Mouse (Mus musculus) stomach, embryonic 15.5 days (tissue): ENCODE measurements around the gene Hoxa9. TPM values are rescaled to one million over a fixed set of nuclear protein-coding genes. Genes with fewer than 3 reads are reported as not detected.

ENCODE experiments used
- ATAC-seq: fragments of 200-750 bp; cut with Nextera tagmentation; 2 replicates; pipeline ENCODE4 v1.8.0; 2017; ENCODE audit warnings: low read depth, moderate number of reproducible peaks, moderate TSS enrichment; ENCODE audit not compliant: insufficient read depth, low FRiP score
- H3K27ac ChIP-seq: fragments of 300-500 bp; sonication (generic); 2 replicates; pipeline ENCODE4 v1.5.1; 2015; ENCODE audit warnings: mild to moderate bottlenecking, inconsistent platforms
- H3K27me3 ChIP-seq: fragments of 300-500 bp; sonication (generic); replicated peaks from 2 replicates; pipeline ENCODE4 v1.6.1; 2015; ENCODE audit warnings: inconsistent platforms
- H3K36me3 ChIP-seq: fragments of 300-500 bp; sonication (generic); 2 replicates; pipeline ENCODE4 v1.6.1; 2015; ENCODE audit warnings: inconsistent platforms
- H3K4me1 ChIP-seq: fragments of 300-500 bp; sonication (generic); 2 replicates; pipeline ENCODE4 v1.6.1; 2015; ENCODE audit warnings: inconsistent platforms
- H3K4me2 ChIP-seq: fragments of 300-500 bp; sonication (generic); 2 replicates; pipeline ENCODE4 v1.6.1; 2015; ENCODE audit warnings: mild to moderate bottlenecking, inconsistent platforms
- H3K4me3 ChIP-seq: fragments of 300-500 bp; sonication (generic); replicated peaks from 2 replicates; pipeline ENCODE4 v1.5.1; 2015; ENCODE audit warnings: inconsistent platforms
- H3K9ac ChIP-seq: fragments of 300-500 bp; sonication (generic); 2 replicates; pipeline ENCODE4 v1.6.1; 2015; ENCODE audit warnings: inconsistent platforms
- H3K9me3 ChIP-seq: fragments of 300-500 bp; sonication (generic); 2 replicates; pipeline ENCODE4 v1.6.1; 2016; ENCODE audit warnings: inconsistent platforms
- WGBS: fragments of 180-500 bp; shearing (Covaris S2); methylation state at CpG from one replicate; pipeline ENCODE4 v1.1.7; 2015; 5-methylcytosine and 5-hydroxymethylcytosine counted together
- polyA plus RNA-seq: library from polyadenylated mRNA; unstranded; fragments of >200 nt; fragmentation: Nextera tagmentation; extraction: Ambion mirVana; gene quantifications from 2 replicates; pipeline ENCODE4 v1.2.1, GENCODE M21; 2015

Hoxa9 gene
- polyA plus RNA-seq, 1 experiment from 2014 or later = 1.9 TPM

GRCm38 (mm10) chr6:52196811-52197210 lies 34.1 kb downstream of the Hoxa9 start:
- H3K9ac ChIP-seq = no peak overlapping the region
- no peak for ATAC-seq
- no peaks in the 10 kb centered on the region for H3K36me3 ChIP-seq
- no peaks in the 10 kb centered on the region for H3K9me3 ChIP-seq
- H3K27ac ChIP-seq = peak overlapping the region; percentile 56; the same call in 1 of the 2 replicates
- WGBS = 10% methylated on average over 9 of the region's 9 CpGs
- H3K4me3 ChIP-seq = no peak overlapping the region
- peaks cover 8% of the 10 kb centered on the region; the same call in 1 of the 2 replicates for H3K27me3 ChIP-seq
- H3K4me1 ChIP-seq = peaks cover 13% of the 10 kb centered on the region; the same call in 1 of the 2 replicates
- peak overlapping the region; percentile 43 for H3K4me2 ChIP-seq

DNA sequence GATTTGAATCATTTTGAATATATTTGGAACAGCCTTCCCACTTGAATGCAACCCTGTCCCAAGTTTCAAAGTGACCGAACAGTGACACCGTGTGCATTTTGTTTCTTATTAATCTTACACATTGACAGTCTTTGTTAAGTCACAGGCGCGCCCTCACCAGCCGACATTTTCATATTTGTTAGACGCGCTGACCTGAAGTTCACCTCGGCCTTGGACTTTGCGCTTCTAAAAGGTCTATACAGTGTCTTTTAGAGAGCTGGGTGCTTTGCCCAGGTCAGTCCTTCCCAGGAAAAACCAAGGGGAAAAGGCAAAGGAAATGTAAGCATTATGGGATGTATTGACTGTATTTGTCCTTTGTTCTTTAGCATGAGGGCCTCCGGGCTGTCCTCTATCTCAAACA lies 36.2 kb downstream of the Hoxa9 start:
- Histone ChIP-seq H3K27ac (peak overlapping the region; percentile 90), H3K36me3 (no peaks in the 10 kb centered on the region), H3K27me3 (peaks cover 5% of the 10 kb centered on the region), H3K9ac (no peak overlapping the region), H3K4me2 (peak overlapping the region; percentile 30; the same call in 1 of the 2 replicates), H3K9me3 (no peaks in the 10 kb centered on the region), H3K4me1 (peaks cover 24% of the 10 kb centered on the region), H3K4me3 (no peak overlapping the region)
- WGBS = 13% methylated on average over 10 of the region's 10 CpGs
- no peak for ATAC-seq

- no peaks in the 10 kb centered on the region for H3K9me3 ChIP-seq
- H3K27ac ChIP-seq = peak overlapping the region; percentile 90
- peak overlapping the region; percentile 63 for H3K4me3 ChIP-seq
- H3K27me3 ChIP-seq = peaks cover 5% of the 10 kb centered on the region
- H3K9ac ChIP-seq = peak overlapping the region; percentile 58
- peak overlapping the region; percentile 82 for H3K4me2 ChIP-seq
- peaks cover 28% of the 10 kb centered on the region for H3K4me1 ChIP-seq
- H3K36me3 ChIP-seq = no peaks in the 10 kb centered on the region
- peak; percentile 61; the same call in 1 of the 2 replicates for ATAC-seq
- WGBS = under 1% methylated on average over 36 of the region's 55 CpGs
Measured at GRCm38 (mm10) chr6:52191860-52192550, 38.9 kb downstream of the Hoxa9 start.

DNA sequence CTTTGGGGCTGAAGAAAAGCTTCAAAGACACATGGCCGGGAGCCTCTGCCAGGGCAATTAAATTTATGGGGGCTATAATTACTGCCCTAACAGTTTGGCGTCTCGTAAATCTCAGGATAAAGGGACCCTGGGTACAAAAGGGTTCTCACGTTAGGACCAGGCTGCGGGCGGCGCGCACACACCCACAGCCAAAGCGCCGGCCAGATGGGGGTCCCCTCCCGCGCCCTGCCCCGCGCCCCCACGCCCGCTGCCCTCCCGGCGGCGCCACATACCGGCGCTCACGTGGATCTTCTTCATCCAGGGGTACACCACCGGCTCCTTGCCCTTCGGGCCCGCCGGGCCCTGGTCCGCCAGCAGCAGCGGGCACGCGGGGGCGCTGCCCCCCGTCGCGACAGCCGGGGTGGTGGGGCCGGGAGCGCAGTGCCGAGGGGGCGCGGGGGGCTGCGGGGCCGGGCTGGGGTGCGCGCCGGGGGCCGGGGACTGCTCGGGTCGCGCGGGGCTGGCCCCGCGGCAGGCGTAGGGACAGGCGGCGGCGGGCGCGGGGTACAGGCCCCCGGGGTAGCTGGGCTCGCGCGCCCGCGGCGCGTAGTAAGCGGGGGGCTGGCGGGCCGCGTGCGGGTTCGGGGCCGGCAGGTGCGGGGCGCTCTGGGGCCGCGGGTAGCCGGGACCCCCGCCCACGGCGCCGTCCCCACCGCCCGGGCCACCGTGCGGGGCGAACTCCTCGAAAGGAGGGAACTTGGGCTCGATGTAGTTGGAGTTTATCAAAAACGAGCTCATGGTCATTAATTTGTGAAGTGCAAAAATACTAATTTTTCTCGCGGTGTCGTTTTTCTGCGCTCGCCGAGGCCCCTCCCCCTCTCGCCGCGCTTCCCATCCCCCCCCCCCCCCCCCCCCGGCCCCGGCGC lies 39.7 kb downstream of the Hoxa9 start, which contains the start of gene Hoxa4:
TSS of gene Hoxa4 (minus strand) at position 848 of the 905 bp plus-strand sequence.
- Histone ChIP-seq H3K4me1 (peaks cover 29% of the 10 kb centered on the region), H3K36me3 (no peaks in the 10 kb centered on the region), H3K27ac (peak within 1 kb of the TSS; percentile 94), H3K27me3 (peaks cover 5% of the 10 kb centered on the region), H3K4me2 (peak within 1 kb of the TSS; percentile 82), H3K9ac (peak within 1 kb of the TSS; percentile 58), H3K9me3 (no peaks in the 10 kb centered on the region), H3K4me3 (peak within 1 kb of the TSS; percentile 63)
- WGBS = under 1% methylated on average over 86 of the region's 102 CpGs
- ATAC-seq = no peak

DNA sequence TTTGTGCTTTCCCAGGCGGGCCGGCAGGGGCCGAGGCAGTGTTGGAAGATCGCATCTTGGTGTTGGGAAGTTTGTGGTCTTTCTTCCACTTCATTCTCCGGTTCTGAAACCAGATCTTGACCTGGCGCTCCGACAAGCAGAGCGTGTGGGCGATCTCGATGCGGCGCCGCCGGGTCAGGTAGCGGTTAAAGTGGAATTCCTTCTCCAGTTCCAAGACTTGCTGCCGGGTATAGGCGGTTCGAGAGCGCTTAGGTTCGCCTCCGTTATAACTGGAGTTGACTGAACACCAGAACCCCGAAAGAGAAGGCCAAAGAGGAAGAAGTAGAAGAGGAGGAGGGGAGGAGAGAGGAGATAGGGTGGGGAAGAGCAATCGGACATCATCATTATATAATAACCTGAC lies 40.5 kb downstream of the Hoxa9 start:
- WGBS = 9% methylated on average over 23 of the region's 23 CpGs
- Histone ChIP-seq H3K27me3 (peaks cover 5% of the 10 kb centered on the region), H3K27ac (peak overlapping the region; percentile 94), H3K9me3 (no peaks in the 10 kb centered on the region), H3K9ac (peak overlapping the region; percentile 53), H3K4me2 (peak overlapping the region; percentile 82), H3K36me3 (no peaks in the 10 kb centered on the region), H3K4me3 (peak overlapping the region; percentile 63), H3K4me1 (peaks cover 34% of the 10 kb centered on the region)
- no peak for ATAC-seq

DNA sequence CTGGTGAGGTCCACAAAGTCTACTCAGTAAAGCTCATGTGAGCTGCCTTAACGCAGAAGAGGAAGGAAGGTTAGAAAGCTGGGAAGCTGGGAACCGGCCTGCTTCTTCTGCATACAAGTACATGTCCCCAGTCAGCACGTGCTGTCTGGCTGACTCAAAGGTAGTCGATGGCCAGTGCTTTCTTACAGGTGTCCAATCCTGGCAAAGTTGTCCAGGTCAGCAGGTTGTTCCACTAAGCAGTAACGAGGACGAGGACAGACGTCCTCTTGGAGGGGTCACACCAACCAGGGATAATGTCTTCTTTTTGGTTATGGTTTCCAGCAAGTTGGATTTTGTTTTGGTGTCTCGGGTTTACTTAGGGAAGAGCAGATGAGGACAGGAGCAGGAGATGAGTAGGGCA lies 41.0 kb downstream of the Hoxa9 start:
- H3K9ac ChIP-seq = 0 out of 2 replicates have a peak overlapping the region, but pooled peaks have one; percentile 10
- peak overlapping the region; percentile 82 for H3K4me2 ChIP-seq
- H3K9me3 ChIP-seq = no peaks in the 10 kb centered on the region
- no peaks in the 10 kb centered on the region for H3K36me3 ChIP-seq
- H3K27me3 ChIP-seq = peaks cover 5% of the 10 kb centered on the region
- ATAC-seq = no peak
- peak overlapping the region; percentile 94 for H3K27ac ChIP-seq
- H3K4me1 ChIP-seq = peaks cover 36% of the 10 kb centered on the region
- 21% methylated on average over 8 of the region's 8 CpGs for WGBS
- H3K4me3 ChIP-seq = peak overlapping the region; percentile 63

GRCm38 (mm10) chr6:52189172-52189591 lies 41.7 kb downstream of the Hoxa9 start:
- no peak overlapping the region; the same call in 1 of the 2 replicates for H3K4me3 ChIP-seq
- no peaks in the 10 kb centered on the region for H3K36me3 ChIP-seq
- no peak overlapping the region for H3K9ac ChIP-seq
- 22% methylated on average over 5 of the region's 5 CpGs for WGBS
- peak overlapping the region; percentile 82 for H3K4me2 ChIP-seq
- no peak; the same call in 1 of the 2 replicates for ATAC-seq
- peaks cover 41% of the 10 kb centered on the region for H3K4me1 ChIP-seq
- peak overlapping the region; percentile 94 for H3K27ac ChIP-seq
- peaks cover 8% of the 10 kb centered on the region for H3K27me3 ChIP-seq
- H3K9me3 ChIP-seq = no peaks in the 10 kb centered on the region

DNA sequence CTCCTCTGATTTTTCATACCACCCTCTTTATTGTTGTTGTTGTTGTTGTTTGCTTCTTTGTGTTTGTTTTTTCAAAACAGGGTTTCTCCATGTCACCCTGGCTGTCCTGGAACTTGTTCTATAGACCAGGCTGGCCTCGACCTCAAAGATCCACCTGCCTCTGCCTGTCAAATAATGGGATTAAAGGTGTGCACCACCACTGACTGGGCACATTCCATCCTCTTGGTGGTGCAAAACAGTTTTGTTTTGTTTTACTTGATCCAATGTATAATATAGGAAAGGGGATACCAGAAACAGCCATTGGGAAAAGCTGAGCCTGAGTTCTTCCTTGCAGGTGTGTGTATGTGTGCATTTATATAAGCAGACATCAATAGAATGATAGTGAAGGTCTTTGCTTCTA lies 44.4 kb downstream of the Hoxa9 start:
- WGBS = 43% methylated on average over 1 of the region's 1 CpGs
- no peak overlapping the region for H3K9ac ChIP-seq
- no peak overlapping the region for H3K4me3 ChIP-seq
- no peak for ATAC-seq
- H3K9me3 ChIP-seq = no peaks in the 10 kb centered on the region
- H3K27ac ChIP-seq = no peak overlapping the region
- H3K36me3 ChIP-seq = no peaks in the 10 kb centered on the region
- no peak overlapping the region for H3K4me2 ChIP-seq
- peaks cover 8% of the 10 kb centered on the region for H3K27me3 ChIP-seq
- H3K4me1 ChIP-seq = peaks cover 56% of the 10 kb centered on the region

- 37% methylated on average over 3 of the region's 3 CpGs for WGBS
- Histone ChIP-seq H3K4me3 (no peak overlapping the region; the same call in 1 of the 2 replicates), H3K27ac (0 out of 2 replicates have a peak overlapping the region, but pooled peaks have one; percentile 71), H3K9me3 (no peaks in the 10 kb centered on the region), H3K4me2 (peak overlapping the region; percentile 41), H3K9ac (no peak overlapping the region), H3K4me1 (peaks cover 60% of the 10 kb centered on the region), H3K27me3 (peaks cover 4% of the 10 kb centered on the region), H3K36me3 (no peaks in the 10 kb centered on the region)
- ATAC-seq = no peak
Measured at GRCm38 (mm10) chr6:52185834-52186233, 45.1 kb downstream of the Hoxa9 start.

- Histone ChIP-seq H3K9me3 (no peaks in the 10 kb centered on the region), H3K27me3 (peaks cover 2% of the 10 kb centered on the region; the same call in 1 of the 2 replicates), H3K4me1 (peaks cover 57% of the 10 kb centered on the region), H3K4me3 (no peak overlapping the region; the same call in 1 of the 2 replicates), H3K27ac (peak overlapping the region; percentile 71), H3K36me3 (no peaks in the 10 kb centered on the region), H3K9ac (no peak overlapping the region), H3K4me2 (peak overlapping the region; percentile 41)
- no peak for ATAC-seq
- 4% methylated on average over 19 of the region's 19 CpGs for WGBS
Measured at GRCm38 (mm10) chr6:52185222-52185621, 45.7 kb downstream of the Hoxa9 start.

DNA sequence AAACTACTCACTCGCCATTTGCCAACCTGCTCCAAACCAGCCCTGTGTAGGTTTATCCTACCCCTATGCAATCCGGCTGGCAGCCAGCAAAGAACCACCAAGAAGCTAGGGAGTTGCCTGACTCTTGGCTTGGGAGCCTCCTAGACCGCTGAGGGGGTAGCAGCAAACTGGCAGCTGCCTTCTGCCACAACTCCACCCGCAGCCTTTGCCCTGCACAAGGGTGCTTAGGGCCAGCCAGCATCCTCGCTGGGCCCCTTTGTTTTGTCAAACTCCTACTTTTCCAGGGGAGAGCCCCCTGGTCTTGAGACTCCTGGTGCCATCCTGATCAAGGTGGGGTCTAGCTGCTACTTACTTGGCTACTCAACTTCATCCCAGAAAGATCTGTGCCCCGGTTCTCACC lies 46.2 kb downstream of the Hoxa9 start:
- H3K27ac ChIP-seq = peak overlapping the region; percentile 71
- no peak for ATAC-seq
- peaks cover 53% of the 10 kb centered on the region for H3K4me1 ChIP-seq
- peak overlapping the region; percentile 41 for H3K4me2 ChIP-seq
- WGBS = 27% methylated on average over 6 of the region's 6 CpGs
- no peak overlapping the region for H3K4me3 ChIP-seq
- H3K9me3 ChIP-seq = no peaks in the 10 kb centered on the region
- peaks cover 2% of the 10 kb centered on the region; the same call in 1 of the 2 replicates for H3K27me3 ChIP-seq
- H3K9ac ChIP-seq = no peak overlapping the region
- H3K36me3 ChIP-seq = no peaks in the 10 kb centered on the region
